Mouse (Mus musculus): ENCODE measurements around the gene Glul. TPM values are rescaled to one million over a fixed set of nuclear protein-coding genes. Genes with fewer than 3 reads are reported as not detected.
A peak's percentile ranks its signal among the peaks of the same experiment; 100 is the strongest.

Gene Glul
- polyA plus RNA-seq, 1 experiment from 2014 or later, result 128 TPM

GRCm38 (mm10) chr1:153940986-153941385 is 41.2 kb downstream of the Glul start:
- H3K27me3 ChIP-seq (ENCODE audit: control insufficient read depth, insufficient read depth, low read length), result no peaks in the 10 kb centered on the region
- H3K36me3 ChIP-seq (ENCODE audit: control insufficient read depth, insufficient read depth, low read length), result no peaks in the 10 kb centered on the region
- 90% methylated on average over 2 of the region's 2 CpGs for WGBS
- ATAC-seq (ENCODE audit: insufficient number of reproducible peaks, low FRiP score, low TSS enrichment, low read depth) (no peak), DNase-seq (ENCODE audit: low spot score) (no peak)
- no peaks in the 10 kb centered on the region for H3K4me1 ChIP-seq (ENCODE audit: control insufficient read depth, insufficient read depth, low read length)
- H3K9me3 ChIP-seq (ENCODE audit: control insufficient read depth, low read length), result no peaks in the 10 kb centered on the region
- H3K27ac ChIP-seq (replicated peaks; ENCODE audit: low read depth, low read length), result no peak overlapping the region
- no peak overlapping the region for H3K4me3 ChIP-seq (ENCODE audit: low read depth, low read length)
- no peak overlapping the region for H3K4me2 ChIP-seq (ENCODE audit: low read depth, severe bottlenecking)
- H3K9ac ChIP-seq (ENCODE audit: low read length), result no peak overlapping the region

- DNase-seq (ENCODE audit: low spot score), result no peak
- Histone ChIP-seq H3K4me1 (ENCODE audit: control insufficient read depth, insufficient read depth, low read length) (no peaks in the 10 kb centered on the region), H3K4me2 (ENCODE audit: low read depth, severe bottlenecking) (no peak overlapping the region), H3K27me3 (ENCODE audit: control insufficient read depth, insufficient read depth, low read length) (no peaks in the 10 kb centered on the region), H3K9me3 (ENCODE audit: control insufficient read depth, low read length) (no peaks in the 10 kb centered on the region), H3K4me3 (ENCODE audit: low read depth, low read length) (no peak overlapping the region), H3K9ac (ENCODE audit: low read length) (no peak overlapping the region), H3K36me3 (ENCODE audit: control insufficient read depth, insufficient read depth, low read length) (no peaks in the 10 kb centered on the region), H3K27ac (replicated peaks; ENCODE audit: low read depth, low read length) (no peak overlapping the region)
- 88% methylated on average over 5 of the region's 5 CpGs for WGBS
- ATAC-seq (ENCODE audit: insufficient number of reproducible peaks, low FRiP score, low TSS enrichment, low read depth), result no peak
These were observed 45.4 kb downstream of the Glul start for GRCm38 (mm10) chr1:153945181-153945580.

- no peak overlapping the region for H3K4me3 ChIP-seq (ENCODE audit: low read depth, low read length)
- ATAC-seq (ENCODE audit: insufficient number of reproducible peaks, low FRiP score, low TSS enrichment, low read depth) (no peak), DNase-seq (ENCODE audit: low spot score) (no peak)
- no peaks in the 10 kb centered on the region for H3K9me3 ChIP-seq (ENCODE audit: control insufficient read depth, low read length)
- no peak overlapping the region for H3K9ac ChIP-seq (ENCODE audit: low read length)
- H3K4me1 ChIP-seq (ENCODE audit: control insufficient read depth, insufficient read depth, low read length), result no peaks in the 10 kb centered on the region
- H3K36me3 ChIP-seq (ENCODE audit: control insufficient read depth, insufficient read depth, low read length), result no peaks in the 10 kb centered on the region
- H3K4me2 ChIP-seq (ENCODE audit: low read depth, severe bottlenecking), result no peak overlapping the region
- H3K27me3 ChIP-seq (ENCODE audit: control insufficient read depth, insufficient read depth, low read length), result no peaks in the 10 kb centered on the region
- WGBS, result 75% methylated on average over 7 of the region's 7 CpGs
- no peak overlapping the region for H3K27ac ChIP-seq (replicated peaks; ENCODE audit: low read depth, low read length)
These were observed 47.2 kb downstream of the Glul start for GRCm38 (mm10) chr1:153946971-153947370.

- Histone ChIP-seq H3K9ac (ENCODE audit: low read length) (no peak overlapping the region), H3K36me3 (ENCODE audit: control insufficient read depth, insufficient read depth, low read length) (no peaks in the 10 kb centered on the region), H3K4me1 (ENCODE audit: control insufficient read depth, insufficient read depth, low read length) (no peaks in the 10 kb centered on the region), H3K4me2 (ENCODE audit: low read depth, severe bottlenecking) (no peak overlapping the region), H3K9me3 (ENCODE audit: control insufficient read depth, low read length) (no peaks in the 10 kb centered on the region), H3K4me3 (ENCODE audit: low read depth, low read length) (no peak overlapping the region), H3K27ac (replicated peaks; ENCODE audit: low read depth, low read length) (no peak overlapping the region), H3K27me3 (ENCODE audit: control insufficient read depth, insufficient read depth, low read length) (no peaks in the 10 kb centered on the region)
- ATAC-seq (ENCODE audit: insufficient number of reproducible peaks, low FRiP score, low TSS enrichment, low read depth) (no peak), DNase-seq (ENCODE audit: low spot score) (no peak)
- WGBS, result 95% methylated on average over 6 of the region's 6 CpGs
These were observed 48.1 kb downstream of the Glul start for GRCm38 (mm10) chr1:153947837-153948236.

- Histone ChIP-seq H3K4me3 (ENCODE audit: low read depth, low read length) (no peak overlapping the region), H3K9ac (ENCODE audit: low read length) (no peak overlapping the region), H3K4me2 (ENCODE audit: low read depth, severe bottlenecking) (no peak overlapping the region), H3K9me3 (ENCODE audit: control insufficient read depth, low read length) (no peaks in the 10 kb centered on the region), H3K36me3 (ENCODE audit: control insufficient read depth, insufficient read depth, low read length) (no peaks in the 10 kb centered on the region), H3K4me1 (ENCODE audit: control insufficient read depth, insufficient read depth, low read length) (no peaks in the 10 kb centered on the region), H3K27me3 (ENCODE audit: control insufficient read depth, insufficient read depth, low read length) (no peaks in the 10 kb centered on the region), H3K27ac (replicated peaks; ENCODE audit: low read depth, low read length) (no peak overlapping the region)
- DNase-seq (ENCODE audit: low spot score) (no peak), ATAC-seq (ENCODE audit: insufficient number of reproducible peaks, low FRiP score, low TSS enrichment, low read depth) (no peak; the same call in 1 of the 2 replicates)
- 81% methylated on average over 9 of the region's 9 CpGs for WGBS
These were observed 53.5 kb downstream of the Glul start for GRCm38 (mm10) chr1:153953232-153953631.

GRCm38 (mm10) chr1:153953797-153954196 is 54.1 kb downstream of the Glul start:
- no peak overlapping the region for H3K4me2 ChIP-seq (ENCODE audit: low read depth, severe bottlenecking)
- H3K9ac ChIP-seq (ENCODE audit: low read length), result no peak overlapping the region
- no peak overlapping the region for H3K4me3 ChIP-seq (ENCODE audit: low read depth, low read length)
- no peaks in the 10 kb centered on the region for H3K9me3 ChIP-seq (ENCODE audit: control insufficient read depth, low read length)
- no peaks in the 10 kb centered on the region for H3K36me3 ChIP-seq (ENCODE audit: control insufficient read depth, insufficient read depth, low read length)
- no peaks in the 10 kb centered on the region for H3K27me3 ChIP-seq (ENCODE audit: control insufficient read depth, insufficient read depth, low read length)
- no peak overlapping the region for H3K27ac ChIP-seq (replicated peaks; ENCODE audit: low read depth, low read length)
- H3K4me1 ChIP-seq (ENCODE audit: control insufficient read depth, insufficient read depth, low read length), result no peaks in the 10 kb centered on the region
- DNase-seq (ENCODE audit: low spot score), result no peak
- no peak for ATAC-seq (ENCODE audit: insufficient number of reproducible peaks, low FRiP score, low TSS enrichment, low read depth)
- 87% methylated on average over 6 of the region's 6 CpGs for WGBS

- no peaks in the 10 kb centered on the region for H3K27me3 ChIP-seq (ENCODE audit: control insufficient read depth, insufficient read depth, low read length)
- DNase-seq (ENCODE audit: low spot score) (no peak), ATAC-seq (ENCODE audit: insufficient number of reproducible peaks, low FRiP score, low TSS enrichment, low read depth) (no peak)
- no peak overlapping the region for H3K9ac ChIP-seq (ENCODE audit: low read length)
- no peak overlapping the region for H3K27ac ChIP-seq (replicated peaks; ENCODE audit: low read depth, low read length)
- 86% methylated on average over 1 of the region's 1 CpGs for WGBS
- no peaks in the 10 kb centered on the region for H3K4me1 ChIP-seq (ENCODE audit: control insufficient read depth, insufficient read depth, low read length)
- no peak overlapping the region for H3K4me2 ChIP-seq (ENCODE audit: low read depth, severe bottlenecking)
- no peak overlapping the region for H3K4me3 ChIP-seq (ENCODE audit: low read depth, low read length)
- no peaks in the 10 kb centered on the region for H3K9me3 ChIP-seq (ENCODE audit: control insufficient read depth, low read length)
- H3K36me3 ChIP-seq (ENCODE audit: control insufficient read depth, insufficient read depth, low read length), result no peaks in the 10 kb centered on the region
These were observed 58.1 kb downstream of the Glul start for GRCm38 (mm10) chr1:153957850-153958249.

Small RNA genes within 50 kb of the gene (microRNA-seq; reads per million reads assigned to microRNA genes)
- gene Mir8114, result 31.7 reads per million, percentile 35 among the genes with 10 or more reads in this experiment

Other genes with a start within 250 kb of the Glul start
- gene Rgs8, start 246.9 kb upstream of the Glul start, polyA plus RNA-seq (2014; fragmentation: Nextera tagmentation; extraction: Ambion mirVana), result 0.24 and 0.74 TPM in 2 replicates
- 4.8 and 4.9 TPM in 2 replicates for gene Rgs16, start 159.6 kb upstream of the Glul start, polyA plus RNA-seq (2014; fragmentation: Nextera tagmentation; extraction: Ambion mirVana)
- gene Rnasel, start 150.5 kb upstream of the Glul start, polyA plus RNA-seq (2014; fragmentation: Nextera tagmentation; extraction: Ambion mirVana), result 9.1 and 10.2 TPM in 2 replicates
- 0.07 TPM in 1 of 2 replicates, not detected in the other for gene Rgsl1, start 55.8 kb upstream of the Glul start, polyA plus RNA-seq (2014; fragmentation: Nextera tagmentation; extraction: Ambion mirVana)
- gene Teddm1b, start 25.6 kb upstream of the Glul start, polyA plus RNA-seq (2014; fragmentation: Nextera tagmentation; extraction: Ambion mirVana), result 0.28 and 0.67 TPM in 2 replicates
- gene Teddm1a, start 8.2 kb upstream of the Glul start, polyA plus RNA-seq (2014; fragmentation: Nextera tagmentation; extraction: Ambion mirVana), result not detected in 2 replicates
- gene Teddm2, start 284 bp downstream of the Glul start, polyA plus RNA-seq (2014; fragmentation: Nextera tagmentation; extraction: Ambion mirVana), result 0.52 and 0.56 TPM in 2 replicates

All from limb, embryonic 11.5 days (tissue).